13 mouse cellular contexts compared by ENCODE assay signal in genomic region chr1:152164212-152164611, GRCm38 (mm10).
DNase-seq lines count a peak whose midpoint lies in the region; ATAC-seq lines count a peak whose summit lies in the region.
"Had no signal": no experiment of that assay in that cellular context is flagged by ENCODE, and none has a peak within 500 bp of the region (broad histone marks: within the 10 kb centered on the region; RNA-seq: fewer than 3 reads in every experiment).

No protein-coding gene starts in this region.

- 0 out of 2 replicates have a peak, but pooled peaks have one; percentile 57 for ATAC-seq in heart, embryonic 12.5 days (ENCODE audit: insufficient number of reproducible peaks, low FRiP score)
- peak; percentile 60 for ATAC-seq in heart, embryonic 16.5 days (replicated peaks; ENCODE audit: extremely low read depth, insufficient read depth, low FRiP score)
- no peak for ATAC-seq in hindbrain, embryonic 12.5 days (ENCODE audit: low FRiP score)
- no peak for ATAC-seq in neural tube, embryonic 12.5 days (ENCODE audit: low FRiP score, low read depth)
- ATAC-seq in kidney, embryonic 16.5 days (ENCODE audit: low FRiP score, low TSS enrichment), result no peak
- ATAC-seq: CD4-positive, CD25-positive, alpha-beta regulatory T cell, adult 4 months; intestine, embryonic 16.5 days had no signal

- DNase-seq in heart, postnatal 36 days, result no peak
- no peak for DNase-seq in left cerebral cortex, postnatal 25 days (ENCODE audit: low spot score in 2 of 2)
- DNase-seq: kidney, postnatal 36 days had no signal

- no peaks in the 10 kb centered on the region for H3K27me3 ChIP-seq in heart, embryonic 12.5 days (replicated peaks)
- no peaks in the 10 kb centered on the region for H3K27me3 ChIP-seq in heart, embryonic 16.5 days (ENCODE audit: control insufficient read depth, insufficient read depth, low read length)
- no peaks in the 10 kb centered on the region for H3K27me3 ChIP-seq in hindbrain, embryonic 12.5 days
- no peaks in the 10 kb centered on the region for H3K27me3 ChIP-seq in neural tube, embryonic 12.5 days (replicated peaks)
- no peaks in the 10 kb centered on the region for H3K27me3 ChIP-seq in kidney, embryonic 16.5 days (ENCODE audit: insufficient read depth, low read length)
- H3K27me3 ChIP-seq: limb, embryonic 13.5 days had no signal

- peak overlapping the region; percentile 22; the same call in 1 of the 2 replicates for H3K4me2 ChIP-seq in heart, embryonic 12.5 days
- no peak overlapping the region; the same call in 1 of the 2 replicates for H3K4me2 ChIP-seq in heart, embryonic 16.5 days (ENCODE audit: low read depth, low read length)
- no peak overlapping the region for H3K4me2 ChIP-seq in hindbrain, embryonic 12.5 days (replicated peaks)
- no peak overlapping the region for H3K4me2 ChIP-seq in neural tube, embryonic 12.5 days (replicated peaks)
- no peak overlapping the region for H3K4me2 ChIP-seq in kidney, embryonic 16.5 days (replicated peaks; ENCODE audit: low read depth, low read length)
- H3K4me2 ChIP-seq: limb, embryonic 13.5 days had no signal

- no peaks in the 10 kb centered on the region for H3K36me3 ChIP-seq in heart, embryonic 12.5 days
- H3K36me3 ChIP-seq in heart, embryonic 16.5 days (ENCODE audit: control insufficient read depth, insufficient read depth), result no peaks in the 10 kb centered on the region
- H3K36me3 ChIP-seq in hindbrain, embryonic 12.5 days, result no peaks in the 10 kb centered on the region
- no peaks in the 10 kb centered on the region for H3K36me3 ChIP-seq in neural tube, embryonic 12.5 days
- no peaks in the 10 kb centered on the region for H3K36me3 ChIP-seq in kidney, embryonic 16.5 days (ENCODE audit: insufficient read depth, low read length)
- H3K36me3 ChIP-seq: limb, embryonic 13.5 days had no signal

- 34% methylated on average over 5 of the region's 5 CpGs for WGBS in heart, embryonic 12.5 days
- 32% methylated on average over 5 of the region's 5 CpGs for WGBS in heart, embryonic 16.5 days
- 76% methylated on average over 5 of the region's 5 CpGs for WGBS in hindbrain, embryonic 12.5 days
- WGBS in neural tube, embryonic 12.5 days, result 81% methylated on average over 5 of the region's 5 CpGs
- 75% methylated on average over 5 of the region's 5 CpGs for WGBS in kidney, embryonic 16.5 days

- H3K9ac ChIP-seq in heart, embryonic 12.5 days, result no peak overlapping the region
- H3K9ac ChIP-seq in heart, embryonic 16.5 days (ENCODE audit: low read length), result no peak overlapping the region
- no peak overlapping the region for H3K9ac ChIP-seq in hindbrain, embryonic 12.5 days
- no peak overlapping the region for H3K9ac ChIP-seq in neural tube, embryonic 12.5 days
- H3K9ac ChIP-seq in kidney, embryonic 16.5 days (replicated peaks; ENCODE audit: low read length), result no peak overlapping the region
- H3K9ac ChIP-seq: limb, embryonic 13.5 days had no signal

- H3K9me3 ChIP-seq in heart, embryonic 12.5 days (replicated peaks), result no peaks in the 10 kb centered on the region
- no peaks in the 10 kb centered on the region for H3K9me3 ChIP-seq in heart, embryonic 16.5 days (replicated peaks; ENCODE audit: control insufficient read depth, low read length)
- H3K9me3 ChIP-seq in hindbrain, embryonic 12.5 days (replicated peaks), result no peaks in the 10 kb centered on the region
- no peaks in the 10 kb centered on the region for H3K9me3 ChIP-seq in neural tube, embryonic 12.5 days
- H3K9me3 ChIP-seq in kidney, embryonic 16.5 days (ENCODE audit: low read length), result no peaks in the 10 kb centered on the region
- H3K9me3 ChIP-seq: limb, embryonic 13.5 days had no signal

- peaks cover 32% of the 10 kb centered on the region for H3K4me1 ChIP-seq in heart, embryonic 12.5 days (replicated peaks)
- H3K4me1 ChIP-seq in heart, embryonic 16.5 days (ENCODE audit: control insufficient read depth, insufficient read depth, low read length), result peaks cover 26% of the 10 kb centered on the region
- H3K4me1 ChIP-seq in hindbrain, embryonic 12.5 days, result peaks cover 20% of the 10 kb centered on the region
- H3K4me1 ChIP-seq in neural tube, embryonic 12.5 days, result peaks cover 12% of the 10 kb centered on the region
- H3K4me1 ChIP-seq in kidney, embryonic 16.5 days (ENCODE audit: insufficient read depth, low read length), result no peaks in the 10 kb centered on the region

- no peak overlapping the region for H3K4me3 ChIP-seq in heart, embryonic 12.5 days
- no peak overlapping the region for H3K4me3 ChIP-seq in heart, embryonic 16.5 days (ENCODE audit: low read length)
- H3K4me3 ChIP-seq in hindbrain, embryonic 12.5 days, result no peak overlapping the region
- H3K4me3 ChIP-seq in neural tube, embryonic 12.5 days, result no peak overlapping the region
- H3K4me3 ChIP-seq in kidney, embryonic 16.5 days (ENCODE audit: low read length), result no peak overlapping the region
- H3K4me3 ChIP-seq: limb, embryonic 13.5 days; myocyte had no signal

- peak overlapping the region; percentile 78 for H3K27ac ChIP-seq in heart, embryonic 12.5 days (ENCODE audit: poor library complexity, severe bottlenecking)
- peak overlapping the region; percentile 59 for H3K27ac ChIP-seq in heart, embryonic 16.5 days (ENCODE audit: low read length)
- H3K27ac ChIP-seq in hindbrain, embryonic 12.5 days, result peak overlapping the region; percentile 91
- peak overlapping the region; percentile 26; the same call in 1 of the 2 replicates for H3K27ac ChIP-seq in neural tube, embryonic 12.5 days
- no peak overlapping the region for H3K27ac ChIP-seq in kidney, embryonic 16.5 days (ENCODE audit: low read length)
- H3K27ac ChIP-seq: limb, embryonic 13.5 days; macrophage had no signal

- intact Hi-C loops in heart, postnatal 36 days (cut with DNase I), result no loop called here
- intact Hi-C loops in left cerebral cortex, postnatal 25 days (cut with DNase I), result no loop called here

Comparison
In these comparisons a context has a peak if more than half of its experiments do, and no peak if none do; other contexts are left out.
1. ATAC-seq: peak in heart, embryonic 12.5 days (single experiment) and heart, embryonic 16.5 days (single experiment); none in hindbrain, embryonic 12.5 days (single experiment), neural tube, embryonic 12.5 days (single experiment) and kidney, embryonic 16.5 days (single experiment).